Mouse (Mus musculus): ENCODE data around the gene Ppp2r3c.
"Not testable (repeated sequence)": the region's sequence is repeated elsewhere in the genome, so short reads cannot be mapped to it uniquely, and the experiment has no call there.

The Ppp2r3c gene

GRCm38 (mm10) chr12:55272243-55272642 lies 30.6 kb downstream of the Ppp2r3c start:
- no peak for DNase-seq (ENCODE audit: low spot score)

- DNase-seq (ENCODE audit: low spot score), result not testable (repeated sequence)
These were observed 39.4 kb downstream of the Ppp2r3c start for GRCm38 (mm10) chr12:55263385-55263784.

GRCm38 (mm10) chr12:55261950-55262349 lies 40.8 kb downstream of the Ppp2r3c start:
- DNase-seq (ENCODE audit: low spot score), result not testable (repeated sequence)

- not testable (repeated sequence) for DNase-seq (ENCODE audit: low spot score)
These were observed 60.6 kb downstream of the Ppp2r3c start for GRCm38 (mm10) chr12:55242243-55242642.

- DNase-seq (ENCODE audit: low spot score), result not testable (repeated sequence)
These were observed 72.3 kb downstream of the Ppp2r3c start for GRCm38 (mm10) chr12:55230520-55230861.

- not testable (repeated sequence) for DNase-seq (ENCODE audit: low spot score)
These were observed 72.9 kb downstream of the Ppp2r3c start, which contains the start of gene Srp54c for GRCm38 (mm10) chr12:55229626-55230519. Srp54c (plus strand) TSS chr12:55230168.

Measured in testis, postnatal 14 days (tissue).